Mouse (Mus musculus): Measurements from ENCODE around the gene Snd1.

The Snd1 gene

DNA sequence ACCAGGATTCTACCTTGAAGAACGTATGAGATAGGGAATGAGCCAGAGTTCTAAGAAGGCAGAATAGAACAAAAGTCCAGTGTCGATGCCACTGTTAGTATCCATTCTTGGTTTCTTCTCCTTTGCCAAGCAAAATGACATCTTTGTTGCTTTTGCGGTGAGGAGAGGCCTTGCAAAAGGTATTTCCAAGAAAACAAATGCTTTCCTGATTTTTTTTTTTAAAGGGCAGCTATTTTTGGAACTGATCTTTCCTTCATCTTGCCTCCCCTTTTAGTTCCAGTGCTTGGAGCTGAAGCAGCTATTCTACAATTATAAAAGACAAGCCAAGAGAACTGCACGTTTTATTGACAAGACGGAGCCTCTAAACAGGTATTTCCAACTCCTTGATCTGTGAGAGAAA lies at the start of gene Snd1:
Gene Snd1 (plus strand): TSS at position 301 of the 400 bp plus-strand sequence.
- DNase-seq (ENCODE audit: low spot score in 2 of 2) = no peak

DNA sequence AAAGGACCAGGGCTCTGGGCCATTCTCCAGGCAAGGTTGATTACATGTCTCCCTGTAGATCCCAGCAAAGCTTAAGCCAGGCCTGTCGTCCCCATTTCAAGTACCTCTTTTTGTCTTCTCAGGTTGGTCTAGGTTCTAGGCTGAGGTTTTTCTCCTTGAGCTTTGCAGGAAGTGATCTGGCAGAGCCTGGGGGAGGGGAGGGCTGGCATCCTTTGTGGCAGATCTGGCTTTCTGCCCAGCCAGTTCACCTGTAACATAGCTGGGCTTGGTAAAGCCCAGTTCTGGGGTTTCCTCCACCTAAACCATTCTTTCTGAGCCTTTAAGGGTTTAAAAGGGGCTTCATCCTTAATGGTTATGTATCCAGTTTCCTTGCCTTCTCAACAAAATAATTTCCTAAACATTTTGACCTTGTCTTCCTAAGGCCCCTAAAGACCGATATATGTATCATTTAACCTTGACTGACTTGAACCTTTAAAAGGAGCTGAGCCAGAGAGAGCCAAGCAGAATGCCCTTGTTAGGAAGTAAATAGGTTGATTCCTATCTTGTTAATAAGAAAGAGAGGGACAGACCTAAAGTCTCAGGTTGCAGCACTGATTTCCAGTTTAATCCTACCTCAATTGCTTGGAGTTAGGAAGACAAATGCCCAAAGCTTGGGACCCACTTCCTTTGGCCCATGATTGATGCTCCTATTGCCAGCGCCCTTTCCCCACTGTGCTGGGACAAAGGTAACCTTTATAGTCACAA lies 47.7 kb upstream of the Snd1 start, which contains the start of gene Fscn3:
Gene Fscn3 (plus strand): TSS at position 694 of the 744 bp plus-strand sequence.
- DNase-seq (ENCODE audit: low spot score in 2 of 2) = no peak

DNA sequence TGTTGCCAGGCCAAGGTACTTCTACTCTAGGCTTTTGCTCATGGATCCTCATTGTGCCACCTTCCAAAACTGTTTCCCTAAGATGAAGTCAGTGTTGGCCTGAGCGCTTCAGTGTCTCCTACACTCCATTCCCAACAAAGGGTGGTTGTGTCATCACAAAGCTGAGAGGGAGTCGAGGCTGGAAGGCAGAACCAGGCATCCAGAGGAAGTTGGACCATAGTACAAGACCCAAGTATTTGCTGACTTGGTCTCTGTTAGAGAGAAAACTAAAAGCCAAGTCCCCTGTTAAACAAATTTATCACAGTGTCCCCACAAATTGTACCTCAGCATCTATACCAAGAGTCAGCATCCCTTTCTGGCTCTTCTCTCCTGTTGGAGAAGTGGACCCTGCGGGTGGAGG lies 46.6 kb upstream of the Snd1 start, which contains the start of gene Gcc1:
Gene Gcc1 (minus strand): TSS at position 101 of the 400 bp plus-strand sequence.
- no peak for DNase-seq (ENCODE audit: low spot score in 2 of 2)

DNA sequence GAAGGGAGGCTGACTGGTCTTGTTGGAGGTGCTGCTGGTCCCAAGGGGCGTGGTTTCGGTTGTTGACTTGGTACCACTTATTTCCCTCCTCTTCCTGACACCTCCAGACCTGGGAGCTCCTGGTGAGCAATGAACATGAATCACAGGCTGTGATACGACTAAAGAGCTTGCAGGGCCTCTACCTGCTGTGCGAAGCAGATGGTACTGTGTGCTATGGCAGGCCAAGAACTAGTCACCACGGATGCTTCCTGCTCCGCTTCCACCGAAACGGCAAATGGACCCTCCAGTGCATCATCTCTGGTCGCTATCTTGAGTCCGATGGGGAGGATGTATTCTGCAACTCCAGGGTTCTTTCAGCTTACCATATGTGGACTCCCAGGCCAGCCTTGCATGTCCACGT lies 45.1 kb upstream of the Snd1 start:
- no peak for DNase-seq (ENCODE audit: low spot score in 2 of 2)

DNA sequence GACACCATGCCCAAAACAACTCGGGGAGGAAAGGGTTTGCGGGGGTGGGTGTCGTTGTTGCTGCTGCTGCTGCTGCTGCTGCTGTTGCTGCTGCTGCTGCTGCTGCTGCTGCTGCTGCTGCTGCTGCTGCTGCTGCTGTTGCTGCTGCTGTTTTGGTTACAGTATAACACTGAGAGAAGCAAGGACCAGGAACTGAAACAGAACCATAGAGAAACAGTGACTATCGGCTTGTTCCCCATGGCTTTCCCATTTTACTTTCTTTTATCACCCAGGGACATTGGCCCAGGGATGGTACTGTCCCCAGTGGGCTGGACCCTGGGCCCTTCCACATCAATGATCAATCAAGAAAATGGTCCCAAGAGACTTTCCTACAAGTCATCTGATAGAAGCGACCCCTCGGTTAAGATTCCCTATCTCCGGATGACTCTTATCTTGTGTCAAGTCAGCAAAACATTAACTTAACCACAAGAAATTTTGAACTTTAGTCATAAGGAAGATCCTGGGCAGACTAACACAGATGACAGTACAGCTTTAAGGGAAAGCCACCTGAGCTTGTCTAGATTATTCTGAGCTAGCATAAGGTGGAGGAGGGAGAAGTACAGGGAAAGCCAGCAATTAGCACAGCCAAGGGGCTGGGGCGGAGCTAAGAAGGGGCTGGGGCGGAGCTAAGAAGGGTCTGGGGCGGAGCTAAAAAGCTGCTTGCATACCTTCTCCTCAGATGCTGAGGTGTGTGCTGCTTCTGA lies 44.0 kb upstream of the Snd1 start:
- no peak for DNase-seq (ENCODE audit: low spot score in 2 of 2)

- no peak for DNase-seq (ENCODE audit: low spot score in 2 of 2)
Measured at GRCm38 (mm10) chr6:28431538-28431855, 43.4 kb upstream of the Snd1 start.

- DNase-seq (ENCODE audit: low spot score in 2 of 2) = no peak
Measured at GRCm38 (mm10) chr6:28447937-28448336, 27.0 kb upstream of the Snd1 start.

GRCm38 (mm10) chr6:28449253-28449652 lies 25.7 kb upstream of the Snd1 start, which contains the start of gene Pax4:
Pax4 (minus strand) TSS chr6:28449353.
- DNase-seq (ENCODE audit: low spot score in 2 of 2) = no peak

- DNase-seq (ENCODE audit: low spot score in 2 of 2) = no peak
Measured at GRCm38 (mm10) chr6:28450481-28450880, 24.5 kb upstream of the Snd1 start.

- no peak for DNase-seq (ENCODE audit: low spot score in 2 of 2)
Measured at GRCm38 (mm10) chr6:28450977-28451376, 24.0 kb upstream of the Snd1 start.

DNA sequence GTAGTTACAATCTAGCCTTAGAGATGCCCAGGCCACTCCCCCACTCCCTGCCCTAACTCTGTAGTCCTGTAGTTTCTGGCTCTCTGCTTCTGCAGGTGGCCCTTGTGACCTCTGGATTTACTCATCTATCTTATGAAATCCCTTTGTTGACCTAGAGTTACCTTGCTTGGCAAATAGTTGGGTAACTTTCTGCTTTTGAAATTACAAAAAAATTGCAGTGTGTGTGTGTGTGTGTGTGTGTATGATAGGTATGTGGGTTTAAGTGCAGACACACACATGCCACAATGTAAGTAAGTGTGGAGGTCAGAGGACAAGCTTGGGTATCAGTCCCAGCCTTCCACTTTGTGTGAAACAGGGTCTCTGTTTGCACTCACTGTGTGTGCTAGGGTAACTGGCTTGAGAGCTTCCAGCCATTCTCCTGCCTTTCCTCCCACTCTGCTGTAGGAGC lies 15.7 kb upstream of the Snd1 start:
- no peak for DNase-seq (ENCODE audit: low spot score in 2 of 2)

- DNase-seq (ENCODE audit: low spot score in 2 of 2) = peak; percentile 25 to 33
Measured at GRCm38 (mm10) chr6:28460534-28460933, 14.4 kb upstream of the Snd1 start.

- no peak for DNase-seq (ENCODE audit: low spot score in 2 of 2)
Measured at GRCm38 (mm10) chr6:28464630-28465029, 10.3 kb upstream of the Snd1 start.

DNA sequence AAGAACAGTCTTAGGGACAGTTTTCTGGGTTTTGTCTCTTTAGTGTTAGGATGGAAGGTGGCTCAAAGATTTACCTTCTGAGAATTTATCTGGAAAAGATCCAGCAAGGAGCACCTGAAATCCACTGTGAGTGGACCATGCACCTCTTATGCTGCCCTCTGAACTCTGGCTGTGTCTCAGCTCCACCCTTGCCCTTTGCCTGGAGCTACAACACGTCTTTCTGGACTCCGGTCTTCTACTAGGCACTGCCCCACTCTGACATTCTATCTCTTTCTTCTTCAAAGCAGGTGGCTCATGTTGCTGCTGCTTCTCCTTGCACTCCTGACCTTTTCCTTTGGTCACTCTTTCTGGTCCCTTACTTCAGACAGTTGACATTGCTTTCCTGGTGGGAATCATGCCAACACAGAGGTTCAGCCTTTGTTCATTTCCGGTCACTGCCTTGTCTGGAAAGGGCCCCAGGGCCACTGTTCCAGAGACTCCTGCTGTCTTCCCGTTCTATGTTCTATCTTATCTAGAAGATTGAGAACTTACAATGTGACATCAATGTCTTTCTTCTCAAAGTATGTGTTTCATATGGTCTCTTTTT lies 4.8 kb upstream of the Snd1 start:
- DNase-seq (ENCODE audit: low spot score in 2 of 2) = no peak

GRCm38 (mm10) chr6:28470621-28471020 lies 4.3 kb upstream of the Snd1 start:
- no peak for DNase-seq (ENCODE audit: low spot score in 2 of 2)

DNA sequence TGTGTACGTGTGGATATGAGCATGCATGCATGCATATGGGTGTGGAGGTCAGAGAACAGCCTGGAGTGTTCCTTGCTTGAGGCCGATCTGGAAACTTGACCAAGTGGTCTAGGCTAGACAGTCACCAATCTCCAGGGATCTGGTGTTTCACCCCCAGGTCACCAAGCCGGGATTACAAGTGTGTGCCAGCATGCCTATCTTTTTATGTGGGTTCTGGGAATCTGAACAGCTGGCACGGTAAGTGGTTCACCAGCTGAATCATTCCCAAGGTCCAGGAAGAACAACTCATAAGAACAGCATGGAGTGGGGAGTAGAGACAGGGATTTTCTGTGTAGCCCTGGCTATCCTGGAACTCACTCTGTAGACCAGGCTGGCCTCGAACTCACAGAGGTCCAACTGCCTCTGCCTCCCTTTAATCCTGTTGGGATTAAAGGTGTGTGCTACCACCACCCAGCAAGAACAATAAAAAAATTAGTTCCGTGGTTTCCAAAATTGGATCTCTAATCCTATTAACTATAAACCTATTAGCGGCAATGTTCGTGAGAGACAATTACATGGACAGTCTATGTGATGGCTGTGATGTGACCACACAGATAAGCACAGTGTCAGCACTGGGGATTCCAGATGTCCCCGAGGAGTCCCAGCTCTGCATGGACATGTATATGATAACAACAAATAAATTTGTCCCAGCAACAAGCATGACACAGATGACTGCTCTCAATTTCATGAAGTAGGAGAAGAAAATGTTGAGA lies 3.5 kb upstream of the Snd1 start:
- DNase-seq (ENCODE audit: low spot score in 2 of 2) = no peak

GRCm38 (mm10) chr6:28474211-28474610 lies 728 bp upstream of the Snd1 start:
- no peak for DNase-seq (ENCODE audit: low spot score in 2 of 2)

DNA sequence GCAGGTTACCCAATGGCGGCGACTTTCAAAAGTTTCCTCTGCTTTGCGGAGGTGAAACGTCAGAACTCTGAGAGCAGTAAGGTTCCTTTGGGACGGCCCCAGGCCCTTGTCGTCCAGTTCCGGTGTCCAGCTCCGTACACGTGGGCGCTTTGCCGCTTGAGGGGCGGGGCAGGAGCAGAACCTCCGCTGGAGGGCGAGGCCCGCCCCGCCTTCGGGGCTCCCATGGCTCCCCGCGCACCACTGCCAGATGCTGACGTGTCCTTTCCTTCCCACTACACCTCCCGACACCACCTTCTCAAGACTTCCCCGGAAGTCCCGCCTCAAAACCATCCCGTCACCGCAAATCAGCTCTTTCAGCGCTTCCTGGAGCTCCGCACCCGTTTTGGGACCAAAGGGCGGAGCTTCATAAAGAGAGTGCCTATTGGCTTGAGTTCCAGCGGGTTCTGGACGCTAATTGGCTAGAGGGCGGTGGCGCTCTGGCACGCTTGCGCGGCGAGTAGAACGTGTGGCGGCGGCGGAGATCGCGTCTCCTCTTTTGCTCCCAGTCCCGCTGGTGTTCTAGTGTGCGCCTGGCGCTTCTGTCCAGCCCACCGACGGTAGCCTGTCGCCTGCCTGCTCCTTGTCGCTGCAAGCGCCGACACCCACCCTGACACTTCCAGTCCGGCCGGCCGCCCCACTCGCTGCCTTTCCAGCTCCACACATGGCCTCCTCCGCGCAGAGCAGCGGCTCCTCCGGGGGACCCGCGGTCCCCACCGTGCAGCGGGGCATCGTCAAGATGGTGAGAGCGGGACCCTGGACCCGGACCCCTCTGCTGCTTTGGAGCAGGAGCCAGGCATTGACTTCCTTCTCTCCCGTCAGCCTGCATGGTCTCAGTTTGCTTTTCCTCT lies 5.2 kb downstream of the Snd1 start:
- peak; percentile 91 to 93 for DNase-seq (ENCODE audit: low spot score in 2 of 2)

DNA sequence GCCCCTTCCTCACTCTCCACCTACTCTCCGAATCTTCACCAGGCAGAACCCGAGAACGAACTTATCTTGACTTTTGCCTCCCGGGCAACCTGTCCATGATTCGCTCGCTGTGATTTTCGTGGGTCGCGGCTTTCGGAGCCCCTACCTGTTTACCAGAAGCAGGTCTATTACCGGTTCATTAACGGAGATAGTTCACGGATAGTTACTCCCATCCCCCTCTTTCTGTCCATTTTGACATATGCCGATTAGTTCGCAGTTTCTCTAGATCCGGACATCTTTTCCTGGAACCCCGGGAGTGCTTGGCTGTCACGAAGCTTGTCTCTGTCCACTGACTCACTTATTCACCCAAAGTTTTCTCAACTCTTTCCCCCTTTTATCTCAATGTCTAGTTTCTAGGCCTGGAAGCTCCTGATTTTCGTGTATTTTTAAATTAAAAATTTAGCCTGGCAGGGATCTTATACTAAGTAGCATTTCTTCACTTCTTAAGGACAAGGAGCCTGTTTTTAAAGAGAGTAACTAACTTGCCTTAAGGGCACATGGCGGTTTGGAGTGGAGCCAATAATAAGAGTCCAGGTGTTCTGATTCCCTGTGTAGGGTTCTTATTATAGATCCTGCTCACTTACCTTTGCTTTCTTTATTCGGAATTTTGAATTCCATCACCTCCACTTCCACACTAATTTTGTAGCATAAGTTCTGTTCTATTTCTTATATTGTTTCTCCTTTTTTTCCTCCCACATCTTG lies 6.0 kb downstream of the Snd1 start:
- DNase-seq (ENCODE audit: low spot score in 2 of 2) = no peak

DNA sequence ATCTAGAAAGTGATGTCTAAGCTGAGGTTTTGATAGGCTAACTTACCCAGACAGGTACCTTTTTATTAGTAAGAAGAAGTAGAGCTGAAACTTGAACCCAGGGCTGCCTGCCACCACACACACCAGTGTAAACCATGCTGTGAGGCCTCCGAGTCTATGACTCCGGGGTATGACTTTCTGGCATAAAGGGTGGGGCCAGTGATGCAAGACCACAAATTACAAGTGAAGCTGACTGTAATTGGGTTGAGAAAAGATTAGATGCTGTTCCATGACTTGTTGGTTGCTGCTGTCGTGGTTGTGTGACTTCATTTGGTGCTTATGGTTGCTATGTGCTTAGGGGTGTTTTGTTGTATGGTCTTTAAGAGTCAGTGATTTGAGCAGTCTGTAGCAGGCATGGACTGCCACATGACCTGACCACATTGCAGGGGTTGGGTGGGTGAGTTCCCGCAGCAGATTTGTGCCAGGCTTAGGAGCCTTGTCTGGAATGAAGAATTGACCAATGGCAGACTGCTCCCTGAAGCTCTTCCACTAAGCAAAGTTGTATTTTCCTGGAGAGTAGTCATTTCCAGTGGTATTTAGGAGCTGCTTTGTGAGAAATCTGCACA lies 7.9 kb downstream of the Snd1 start:
- no peak for DNase-seq (ENCODE audit: low spot score in 2 of 2)

All from spleen, postnatal 14 days (tissue).